Mouse (Mus musculus): ENCODE measurements at regions not wholly inside any gene's neighbourhood (a gene's known extent, or its start where the extent isn't known, plus 50 kb on each side); places are given as distances from the start of the nearest gene placed in this dataset.
"Not testable (repeated sequence)": the region's sequence is repeated elsewhere in the genome, so short reads cannot be mapped to it uniquely, and the experiment has no call there.

DNA sequence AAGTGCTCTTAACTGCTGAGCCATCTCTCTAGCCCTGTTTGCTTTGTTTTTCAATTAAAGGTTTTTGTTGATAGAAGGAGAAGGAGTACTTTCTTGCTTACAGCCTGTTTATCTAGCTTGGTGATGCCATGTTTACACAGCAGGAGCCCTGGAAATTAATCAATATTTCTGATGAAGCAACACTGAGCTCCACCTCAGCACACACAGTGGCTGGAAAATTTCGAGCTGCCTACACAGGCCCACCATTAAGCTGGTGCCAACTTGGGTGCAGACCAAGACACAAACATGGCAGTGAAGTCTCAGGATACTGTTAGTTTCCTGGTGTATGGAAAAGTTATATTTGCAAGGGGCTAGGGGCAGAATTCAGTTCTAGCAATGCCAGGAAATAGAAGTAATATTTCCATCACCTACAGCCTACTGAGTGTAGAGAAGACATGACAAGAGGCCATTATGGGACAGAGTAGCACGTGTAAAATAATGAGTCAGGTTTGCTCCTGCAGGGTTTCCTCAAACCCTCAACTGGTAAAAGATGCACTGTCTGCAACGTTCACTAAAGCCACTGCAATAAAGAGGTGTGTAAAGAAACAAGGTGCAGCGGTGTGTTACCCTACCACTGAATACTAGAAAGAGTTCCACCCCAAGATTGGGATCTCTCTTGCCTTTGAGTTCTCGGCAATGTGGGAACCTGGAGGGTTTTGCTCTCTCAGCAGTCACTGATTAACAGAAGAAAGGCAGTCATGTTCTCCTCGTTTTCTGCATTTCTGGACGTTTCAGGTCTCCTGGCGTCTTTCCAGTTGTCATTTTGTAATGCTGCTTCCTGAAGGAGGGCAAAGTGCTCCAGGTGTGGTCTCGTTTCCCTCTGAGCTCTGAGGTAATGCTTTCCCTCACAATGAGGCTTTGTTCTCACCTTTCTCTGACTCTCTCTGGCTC, 108.8 kb upstream of the Fhl2 start:
- DNase-seq: no peak

DNA sequence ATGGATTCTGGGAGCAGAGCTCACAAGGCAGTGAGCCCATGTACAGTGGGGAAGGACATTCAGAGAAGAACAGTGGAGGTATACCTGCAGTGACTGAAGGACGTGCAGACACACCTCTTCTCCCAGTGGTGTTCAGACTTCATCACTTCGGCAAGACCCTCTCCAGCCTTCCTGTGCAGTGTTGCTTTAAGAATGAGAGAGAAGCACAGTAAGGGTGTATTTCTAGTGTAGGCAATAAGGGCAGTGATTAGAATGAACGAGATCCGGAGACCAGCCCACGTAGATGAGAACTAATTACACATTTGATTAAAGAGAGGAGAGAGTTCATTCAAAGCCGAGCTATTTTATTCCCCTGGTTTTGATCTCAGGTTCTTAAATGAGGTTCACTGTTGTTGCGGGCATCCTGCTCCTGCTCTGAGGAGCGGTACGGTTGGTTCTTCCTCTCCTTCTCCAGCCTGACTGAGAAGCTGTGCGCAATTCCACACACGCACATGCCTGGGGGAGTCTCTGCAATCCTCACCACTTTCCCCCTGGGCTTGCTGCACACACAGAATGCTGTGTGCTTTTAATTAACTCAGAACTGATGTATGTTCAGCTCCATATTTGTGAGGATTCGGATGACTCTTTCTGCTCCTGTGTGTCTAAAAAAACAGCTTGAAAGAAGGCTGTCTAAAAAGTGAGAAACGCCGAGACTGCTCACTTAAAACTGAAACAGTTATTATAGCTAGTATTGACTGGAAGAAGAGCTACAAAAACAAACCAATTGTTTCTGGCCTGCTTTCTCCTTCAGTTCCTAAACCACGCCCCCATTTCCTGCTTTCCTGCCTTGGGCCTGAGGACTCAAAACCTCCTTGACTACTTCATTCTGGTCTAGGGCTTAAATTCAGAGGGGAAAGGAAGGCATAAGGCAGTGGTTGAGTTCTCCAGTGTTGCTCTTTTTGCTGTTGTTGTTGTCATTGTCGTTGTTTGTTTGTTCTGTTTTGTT, 114.2 kb upstream of the Fhl2 start:
- DNase-seq: no peak

DNA sequence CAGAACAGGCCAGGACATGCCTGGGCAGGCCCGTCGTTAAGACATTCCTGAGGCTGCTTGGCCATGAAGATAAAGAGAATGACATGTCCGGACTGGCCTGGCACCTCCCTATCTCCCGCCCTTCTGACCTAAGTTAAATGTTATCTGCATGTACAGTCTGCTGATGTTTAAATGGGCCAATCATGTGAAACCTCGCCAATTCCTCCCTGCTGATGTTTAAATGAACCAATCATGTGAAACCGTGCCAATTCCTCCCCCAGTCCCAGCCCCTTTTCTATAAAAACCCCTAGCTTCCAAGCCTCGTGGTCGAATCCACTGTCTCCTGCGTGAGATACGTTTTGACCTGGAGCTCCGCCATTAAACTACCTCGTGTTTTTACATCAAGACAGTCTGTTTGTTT, 119.5 kb upstream of the Fhl2 start:
- DNase-seq: not testable (repeated sequence)

DNA sequence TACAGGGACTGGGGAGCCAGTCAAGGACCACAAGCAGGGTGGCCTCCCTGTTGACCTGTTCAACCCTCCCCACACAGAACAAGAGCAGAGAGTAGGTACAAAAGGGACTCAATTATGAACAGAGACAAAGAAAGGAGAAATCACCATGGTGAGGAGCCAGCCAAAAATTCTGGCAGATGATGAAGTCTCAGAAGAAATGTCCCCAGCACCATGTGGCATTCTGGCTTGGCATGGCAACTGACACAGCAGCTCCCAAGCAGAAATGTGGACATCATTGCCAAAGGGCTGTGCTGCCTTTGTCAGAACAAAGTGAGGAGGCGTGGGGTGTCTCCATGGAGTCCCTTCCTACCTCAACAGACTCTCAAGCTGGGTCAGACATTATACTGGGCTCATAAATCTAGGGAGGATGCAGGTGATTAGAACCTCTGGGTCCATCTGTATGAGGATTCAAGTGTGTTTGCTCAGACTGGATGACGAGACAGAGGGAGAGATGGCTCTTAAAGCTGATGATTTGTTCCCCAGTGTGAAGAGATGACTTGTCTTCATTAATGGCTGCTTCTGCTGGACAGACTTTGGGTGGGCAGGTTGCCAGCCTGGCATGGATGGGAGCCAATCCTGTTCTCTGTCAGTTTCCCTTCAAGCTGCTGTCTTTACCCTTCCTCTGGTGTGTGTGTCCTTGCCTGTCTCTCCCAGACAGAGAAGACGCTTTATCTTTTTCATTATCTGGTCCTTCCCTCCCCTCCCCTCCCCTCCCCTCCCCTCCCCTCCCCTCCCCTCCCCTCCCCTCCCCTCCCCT, 120.5 kb upstream of the Fhl2 start:
- no peak for DNase-seq

DNA sequence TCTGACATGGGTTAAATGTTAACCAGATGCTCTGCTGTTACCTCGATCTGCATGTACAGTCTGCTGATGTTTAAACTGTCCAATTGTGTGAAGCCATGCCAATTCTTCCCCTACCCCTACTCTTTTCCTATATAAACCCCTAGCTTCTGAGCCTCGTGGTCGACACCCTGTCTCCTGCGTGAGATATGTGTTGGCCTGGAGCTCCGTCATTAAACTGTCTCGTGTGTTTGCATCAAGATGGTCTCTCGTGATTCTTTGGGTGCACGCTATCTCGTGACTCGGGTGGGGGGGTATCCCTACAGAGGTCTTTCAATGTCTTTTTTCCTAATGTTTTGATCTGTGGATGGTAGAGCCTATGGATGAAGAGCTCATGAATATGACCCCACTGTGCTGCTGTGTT, 110.9 kb upstream of the Nck2 start:
- not testable (repeated sequence) for DNase-seq

DNA sequence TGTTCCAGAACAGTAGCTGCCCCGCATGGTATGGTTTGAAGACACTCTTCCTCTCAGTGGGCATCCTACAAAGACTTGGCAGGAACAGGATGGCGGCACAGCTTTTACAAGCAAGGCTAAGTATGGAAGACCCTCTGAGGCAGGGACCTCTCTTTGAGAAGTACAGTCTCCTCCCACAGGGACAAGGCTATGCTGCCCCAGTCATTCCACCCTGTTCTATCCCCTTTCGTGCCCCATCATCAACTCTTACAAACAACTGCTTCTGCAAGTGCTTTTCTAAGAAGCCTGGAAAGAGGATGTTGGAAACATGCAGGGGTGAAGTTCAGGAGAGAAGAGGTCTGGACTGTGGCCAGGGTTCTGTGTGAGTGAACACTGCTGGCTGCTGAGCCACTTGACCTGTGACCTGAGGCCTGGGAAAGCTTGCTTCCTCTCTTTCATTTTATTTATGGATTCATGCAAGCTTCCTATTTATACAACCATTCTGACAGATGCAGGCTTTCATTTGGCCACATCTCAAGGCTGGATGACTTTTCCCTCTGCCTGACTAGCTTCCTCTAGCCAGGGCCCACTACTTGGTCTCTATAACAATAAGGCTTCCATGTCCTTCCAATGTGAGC, 107.1 kb upstream of the Nck2 start:
- DNase-seq: peak; percentile 52

DNA sequence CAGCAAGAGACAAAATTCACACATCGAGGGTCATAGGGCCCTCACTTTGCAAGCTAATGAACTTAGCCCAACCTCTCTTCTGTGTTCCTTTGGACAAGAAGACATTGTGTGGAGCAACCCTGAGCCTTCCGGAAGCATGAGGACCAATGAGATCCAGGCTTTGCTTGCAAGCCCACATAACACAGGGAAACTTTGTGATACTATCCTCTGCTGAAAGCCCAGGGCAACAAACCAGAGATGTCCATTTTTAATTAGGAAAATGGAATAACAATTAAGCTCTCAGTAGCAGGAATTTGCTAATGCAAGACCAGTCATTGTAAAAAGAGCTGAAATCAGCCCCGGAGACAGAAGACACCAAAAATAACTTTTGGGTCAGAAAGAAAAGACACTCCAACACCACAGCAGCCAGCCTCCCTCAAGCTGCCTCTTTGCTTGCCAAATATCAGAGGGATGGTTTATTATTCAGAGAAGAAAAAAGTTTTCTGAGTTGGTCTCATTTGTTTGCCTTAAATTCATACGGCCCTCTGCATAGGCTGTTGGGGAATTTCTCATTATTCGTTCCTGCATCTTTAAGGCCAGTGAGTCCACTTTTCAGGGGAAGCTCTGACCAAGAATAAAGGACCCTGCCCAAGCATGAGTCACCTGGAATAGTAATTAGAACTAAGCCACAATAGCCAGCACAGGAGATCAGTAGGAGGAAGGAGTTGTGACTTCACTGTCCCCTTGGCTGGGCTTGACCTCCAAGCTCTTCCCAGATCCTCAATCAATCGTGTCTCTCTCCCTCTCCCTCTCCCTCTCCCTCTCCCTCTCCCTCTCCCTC, 106.1 kb upstream of the Nck2 start:
- no peak for DNase-seq

DNA sequence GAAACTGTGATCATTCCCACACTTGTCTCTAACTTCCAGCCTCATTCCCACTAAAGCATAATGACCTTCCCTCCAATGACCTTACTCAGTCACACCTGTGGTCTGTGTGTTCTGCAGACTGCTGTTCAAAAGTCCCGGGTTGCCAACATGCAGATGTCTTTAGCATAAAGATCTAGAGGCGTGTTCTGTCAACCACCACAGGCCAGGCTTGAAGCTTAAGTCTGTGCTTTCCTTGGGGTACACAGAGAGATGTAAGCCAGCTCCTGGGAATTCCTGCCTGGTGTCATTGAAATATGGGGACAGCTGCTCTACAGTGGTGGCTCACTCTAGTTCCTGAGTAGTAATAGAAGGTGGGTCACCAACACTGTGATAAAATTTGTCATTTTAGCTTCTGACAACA, 101.5 kb upstream of the Nck2 start:
- DNase-seq: no peak

DNA sequence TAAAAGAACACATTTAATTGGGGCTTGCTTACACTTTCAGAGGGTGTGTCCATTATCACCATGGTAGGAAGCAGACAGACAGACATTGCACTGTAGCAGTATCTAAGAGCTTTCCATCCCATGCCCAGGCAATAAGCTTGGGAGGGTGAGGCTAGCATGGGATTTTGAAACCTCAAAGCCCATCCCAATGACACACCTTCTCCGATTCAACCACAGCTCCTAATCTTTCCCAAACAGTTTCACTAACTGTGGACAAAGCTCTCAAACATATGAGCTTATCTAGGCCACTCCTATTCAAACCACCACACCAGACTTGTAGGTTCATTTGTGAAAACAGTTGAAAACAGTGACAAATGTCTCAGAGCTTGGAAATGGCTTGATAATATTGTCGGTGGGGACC, 101.0 kb upstream of the Nck2 start:
- no peak for DNase-seq

DNA sequence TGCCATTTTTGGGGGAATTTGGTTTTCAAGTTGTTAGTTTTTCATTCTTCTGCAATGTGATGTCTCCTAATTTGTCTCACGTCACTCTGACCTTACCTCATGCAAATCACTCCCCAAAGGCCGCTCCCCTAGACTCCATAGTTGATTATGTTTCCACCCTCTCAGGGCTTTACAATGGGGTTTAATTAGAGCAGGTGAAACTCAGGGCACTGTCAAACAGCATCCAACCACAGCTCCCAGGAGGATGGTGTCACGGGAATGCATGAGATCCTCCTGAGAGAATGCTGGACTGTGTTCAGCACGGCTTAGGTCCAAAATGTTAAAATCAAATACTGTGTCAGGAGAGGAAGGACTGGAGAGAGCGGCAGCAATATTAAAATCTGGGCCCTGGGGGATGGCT, 100.4 kb upstream of the Nck2 start:
- no peak for DNase-seq

DNA sequence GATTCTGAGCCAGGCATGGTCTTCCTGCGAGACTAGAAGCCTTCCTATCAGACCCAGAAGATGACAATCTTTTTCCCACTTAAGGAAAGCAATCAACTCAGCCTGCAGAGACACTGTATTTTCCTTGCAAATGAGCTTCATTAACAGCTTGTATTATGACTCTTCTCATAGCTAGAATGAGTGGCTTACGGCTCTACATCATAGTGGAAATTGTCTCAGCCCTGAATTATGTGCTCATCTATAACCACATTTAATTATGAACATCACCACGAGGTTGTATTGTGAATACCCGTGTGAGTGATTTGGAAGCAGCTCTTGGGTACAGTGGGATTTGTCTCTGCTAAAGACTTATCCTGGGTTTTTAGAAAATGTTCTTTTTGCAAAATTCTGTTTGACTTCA, 97.2 kb upstream of the Nck2 start:
- DNase-seq: no peak

DNA sequence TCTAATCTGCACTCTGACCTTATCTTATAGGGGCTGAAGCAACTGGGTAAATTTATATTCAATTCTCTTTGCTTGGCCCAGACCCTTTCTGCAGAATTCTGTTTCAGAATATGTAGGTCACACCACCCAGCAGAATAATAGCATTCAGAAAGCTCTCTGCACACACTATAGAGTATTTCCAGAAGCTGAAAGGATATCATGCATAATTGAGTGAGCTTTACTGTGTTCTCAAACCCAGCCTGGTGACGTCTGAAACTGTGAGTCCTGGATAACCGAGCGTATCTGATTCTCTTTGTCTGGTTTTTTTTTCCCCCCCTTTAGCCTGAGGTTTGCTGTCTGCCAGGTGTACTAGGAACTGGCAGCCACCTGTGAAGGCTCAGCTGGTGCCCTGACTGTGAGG, 94.4 kb upstream of the Nck2 start:
- no peak for DNase-seq

DNA sequence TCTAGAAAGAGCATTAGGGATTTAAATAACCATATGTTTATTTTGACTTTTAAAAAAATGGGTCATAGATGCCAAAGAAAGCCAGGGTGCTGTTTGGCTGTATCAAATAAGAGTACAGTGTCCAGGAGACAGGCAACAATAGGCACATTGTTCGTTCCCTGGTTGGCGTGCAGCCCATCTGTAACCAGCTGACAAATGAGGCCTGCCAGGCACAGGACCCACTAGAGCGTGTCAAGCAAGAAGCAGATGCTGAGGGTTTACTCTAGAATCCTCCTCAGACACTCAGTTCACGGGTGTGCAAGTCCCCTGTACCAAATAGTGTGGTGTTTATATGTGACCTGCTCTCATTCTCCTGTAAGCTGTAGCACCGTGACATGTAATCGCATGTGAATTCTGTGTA, 86.2 kb upstream of the Nck2 start:
- DNase-seq: peak; percentile 51

DNA sequence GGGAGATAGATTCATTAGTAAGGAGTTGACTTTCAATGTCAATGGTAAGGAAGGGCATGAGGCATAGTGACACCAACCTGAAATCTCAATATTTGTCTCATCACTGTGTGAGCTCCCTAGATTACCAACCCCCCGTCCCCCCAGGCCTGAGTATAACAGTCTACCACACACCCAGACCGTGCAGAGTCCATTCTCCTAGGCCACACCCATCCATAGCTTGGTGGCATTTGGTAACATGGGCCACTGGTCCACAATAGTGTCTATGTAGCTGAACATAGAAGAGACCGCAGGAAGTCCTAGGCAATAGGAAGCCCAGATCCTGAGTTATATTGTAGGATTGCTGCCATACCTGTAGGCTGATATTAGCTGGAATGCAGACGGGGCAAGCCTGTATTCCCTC, 84.7 kb upstream of the Nck2 start:
- no peak for DNase-seq

DNA sequence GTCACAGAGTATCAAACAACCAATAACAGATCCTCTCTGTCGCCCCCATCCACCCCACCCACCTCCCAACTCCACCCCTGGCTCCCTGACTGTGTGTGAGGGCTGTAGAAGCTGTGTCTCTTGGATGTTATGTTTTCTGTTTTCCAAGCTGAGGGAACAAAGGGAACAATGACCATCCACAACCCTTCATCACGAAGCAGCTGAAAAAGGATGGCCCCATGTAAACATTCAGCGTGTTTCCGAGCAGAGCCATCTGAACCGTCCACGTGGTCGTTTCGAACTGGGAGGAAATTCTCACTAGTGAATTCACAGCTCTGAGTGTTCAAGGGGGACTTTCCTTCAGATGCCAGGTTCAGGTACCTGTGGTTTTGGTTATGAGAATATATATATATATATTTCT, 84.1 kb upstream of the Nck2 start:
- no peak for DNase-seq

DNA sequence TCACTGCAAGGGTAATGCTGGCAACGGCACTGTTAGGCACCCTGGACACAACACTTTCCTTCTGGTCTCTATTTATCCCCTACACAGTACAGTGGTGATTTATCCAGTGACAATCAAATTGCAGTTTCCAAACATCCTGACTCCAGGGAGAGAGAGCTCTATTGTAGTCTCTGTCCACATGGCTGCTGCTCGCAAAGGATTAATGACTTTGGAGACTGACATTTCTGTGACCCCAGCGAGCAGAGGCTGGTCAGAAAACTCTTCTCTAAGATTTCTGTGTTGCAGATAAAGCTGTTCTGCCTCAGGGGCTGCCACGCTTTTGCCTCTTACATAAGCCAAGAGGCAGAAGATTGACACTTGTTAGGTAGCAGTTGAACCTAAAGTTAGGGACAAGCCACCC, 83.6 kb upstream of the Nck2 start:
- no peak for DNase-seq

DNA sequence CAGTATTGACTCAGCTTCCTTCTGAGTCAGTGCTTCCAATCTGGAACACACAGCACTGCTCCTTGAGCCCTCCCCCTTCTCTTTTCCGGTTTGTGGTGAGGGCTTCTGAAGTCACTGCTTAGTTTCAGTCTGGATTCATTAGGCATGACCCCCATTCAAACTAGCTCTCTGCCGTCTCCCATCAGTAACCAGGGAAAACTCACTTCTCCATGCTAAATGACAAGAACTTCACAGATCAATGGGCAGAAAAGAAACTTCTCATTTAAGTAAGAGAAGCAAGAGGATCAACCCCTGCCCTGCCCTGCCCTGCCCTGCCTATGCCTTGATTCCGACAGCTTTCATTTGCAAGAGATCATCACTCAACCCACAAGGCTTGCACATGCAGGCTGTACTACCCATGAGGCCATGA, 82.9 kb upstream of the Nck2 start:
- no peak for DNase-seq

DNA sequence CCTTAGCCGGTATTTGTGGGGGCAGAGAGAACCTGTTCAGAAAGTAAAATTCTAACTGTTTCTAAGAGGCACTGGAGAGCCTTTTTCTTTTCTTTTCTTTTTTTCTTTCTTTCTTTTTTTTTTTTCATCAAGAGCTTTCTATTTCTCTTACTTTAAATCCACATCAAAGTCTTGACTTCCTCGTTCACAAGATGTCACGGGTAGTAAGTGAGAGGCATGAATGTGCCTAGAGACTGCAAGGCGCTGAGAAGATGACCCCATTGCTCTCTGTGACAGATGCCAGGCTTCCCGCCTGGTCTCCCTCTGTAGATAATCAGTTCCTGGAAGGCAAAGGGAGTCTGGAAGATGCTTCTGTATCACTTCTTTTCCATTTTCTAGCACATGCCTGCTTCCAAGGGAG, 82.2 kb upstream of the Nck2 start:
- DNase-seq: no peak

DNA sequence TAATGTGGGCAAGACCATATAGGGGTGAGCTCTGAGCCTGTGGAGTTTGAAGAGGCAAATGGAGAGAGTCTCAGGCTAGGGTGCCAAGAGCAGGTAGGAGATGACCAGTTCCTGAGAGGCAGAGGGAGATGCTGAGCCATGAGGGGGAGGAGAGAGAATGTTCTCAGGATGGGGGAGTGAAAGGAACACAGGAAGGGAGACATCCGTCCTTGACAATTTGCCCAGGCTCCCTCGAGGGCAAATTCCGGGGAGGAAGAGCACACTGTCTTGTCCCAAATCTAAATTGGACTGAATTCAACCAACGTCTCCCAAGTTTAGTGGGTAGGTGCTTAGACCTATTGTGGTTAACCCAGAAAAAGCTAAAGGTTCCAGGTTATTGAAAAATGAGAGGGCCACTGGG, 81.2 kb upstream of the Nck2 start:
- DNase-seq: no peak

DNA sequence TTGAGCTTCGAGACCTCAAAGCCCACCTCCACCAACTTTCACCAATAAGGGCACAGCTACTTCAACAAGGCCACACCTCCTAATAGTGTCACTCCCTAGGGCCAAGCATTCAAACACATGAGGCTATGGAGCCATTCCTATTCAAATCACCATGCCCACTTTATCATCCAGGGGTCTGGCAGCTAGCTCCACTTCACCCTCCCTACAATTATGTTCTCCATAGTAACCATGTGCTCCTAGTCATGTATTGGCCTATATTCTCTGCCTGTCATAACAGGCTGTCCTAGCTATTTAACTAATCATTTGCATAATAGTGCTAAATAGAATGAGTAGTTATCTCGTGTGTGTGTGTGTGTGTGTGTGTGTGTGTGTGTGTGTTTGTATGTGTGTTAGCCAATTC, 77.9 kb upstream of the Nck2 start:
- DNase-seq: no peak

All from gastrocnemius, postnatal 10 days (tissue).